Mouse (Mus musculus) liver (tissue): ENCODE results near the gene Cux2.

ENCODE experiments used
- DNase-seq: peaks from one replicate; pipeline ENCODE4 v3.0.0-alpha.2; 2020; ENCODE audit warnings: mixed read lengths

The Cux2 gene

GRCm38 (mm10) chr5:122059060-122060017, 9.4 kb upstream of the Cux2 start:
- DNase-seq: peak; percentile 53

- no peak for DNase-seq
Observed at GRCm38 (mm10) chr5:122057622-122058021, 7.7 kb upstream of the Cux2 start.

GRCm38 (mm10) chr5:122056557-122056956, 6.7 kb upstream of the Cux2 start:
- no peak for DNase-seq

GRCm38 (mm10) chr5:122054130-122054843, 4.4 kb upstream of the Cux2 start:
- peak; percentile 29 for DNase-seq

GRCm38 (mm10) chr5:122053587-122053986, 3.7 kb upstream of the Cux2 start:
- no peak for DNase-seq

- no peak for DNase-seq
Observed at GRCm38 (mm10) chr5:122050832-122051105, 867 bp upstream of the Cux2 start.

- DNase-seq: peak; percentile 37
Observed at GRCm38 (mm10) chr5:122049664-122050016, 262 bp downstream of the Cux2 start.

- DNase-seq: no peak
Observed at GRCm38 (mm10) chr5:122048686-122049663, 927 bp downstream of the Cux2 start.

- DNase-seq: no peak
Observed at GRCm38 (mm10) chr5:122048252-122048651, 1.6 kb downstream of the Cux2 start.

- DNase-seq: no peak
Observed at GRCm38 (mm10) chr5:122047791-122048190, 2.1 kb downstream of the Cux2 start.

- DNase-seq: no peak
Observed at GRCm38 (mm10) chr5:122043567-122043966, 6.3 kb downstream of the Cux2 start.

- DNase-seq: no peak
Observed at GRCm38 (mm10) chr5:122035278-122035677, 14.6 kb downstream of the Cux2 start.

GRCm38 (mm10) chr5:122033167-122033478, 16.8 kb downstream of the Cux2 start:
- no peak for DNase-seq

GRCm38 (mm10) chr5:122032471-122033166, 17.3 kb downstream of the Cux2 start:
- DNase-seq: no peak

GRCm38 (mm10) chr5:122031146-122031545, 18.8 kb downstream of the Cux2 start:
- DNase-seq: no peak

GRCm38 (mm10) chr5:122030640-122031039, 19.3 kb downstream of the Cux2 start:
- no peak for DNase-seq

GRCm38 (mm10) chr5:122026771-122027170, 23.1 kb downstream of the Cux2 start:
- DNase-seq: no peak

- DNase-seq: peak; percentile 44
Observed at GRCm38 (mm10) chr5:122026284-122026683, 23.6 kb downstream of the Cux2 start.

- no peak for DNase-seq
Observed at GRCm38 (mm10) chr5:122025117-122025516, 24.8 kb downstream of the Cux2 start.

GRCm38 (mm10) chr5:122019288-122019687, 30.6 kb downstream of the Cux2 start:
- DNase-seq: no peak

- DNase-seq: no peak
Observed at GRCm38 (mm10) chr5:122017778-122018177, 32.1 kb downstream of the Cux2 start.

GRCm38 (mm10) chr5:122017269-122017668, 32.6 kb downstream of the Cux2 start:
- DNase-seq: no peak

- no peak for DNase-seq
Observed at GRCm38 (mm10) chr5:122016744-122017143, 33.2 kb downstream of the Cux2 start.
